Mouse (Mus musculus): ENCODE data around the gene Trabd2b. TPM values are rescaled to one million over a fixed set of nuclear protein-coding genes. Genes with fewer than 3 reads are reported as not detected.

Trabd2b gene
- total RNA-seq, 2 experiments from 2014 or later = 0.96 to 2.0 TPM

DNA sequence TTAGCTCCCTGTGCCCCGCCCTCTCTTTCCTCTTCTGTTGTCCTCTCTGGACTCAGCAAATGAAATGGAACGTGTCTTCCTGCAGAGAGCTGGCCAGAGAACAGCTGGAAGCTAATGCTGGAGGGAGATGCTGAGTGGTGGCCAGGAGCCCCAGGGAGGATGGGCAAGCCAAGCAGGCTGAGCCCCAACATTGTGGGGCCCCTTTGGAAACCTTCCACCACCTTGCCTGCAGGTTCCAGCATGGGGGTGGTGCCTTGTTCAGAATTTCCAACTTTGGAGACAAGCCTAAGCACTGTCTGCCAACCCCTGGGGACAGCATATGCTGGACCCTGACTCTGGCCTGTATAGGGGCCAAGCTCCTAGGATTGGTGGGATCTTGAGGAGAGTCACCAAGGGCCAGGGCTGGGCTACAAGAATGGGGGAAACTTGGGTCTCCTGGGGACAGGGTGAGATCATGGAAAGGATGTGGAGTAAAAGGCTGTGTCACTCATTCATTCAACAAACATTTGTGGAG is 188.7 kb downstream of the Trabd2b start:
- peak; percentile 64 for DNase-seq (ENCODE audit: low spot score)

DNA sequence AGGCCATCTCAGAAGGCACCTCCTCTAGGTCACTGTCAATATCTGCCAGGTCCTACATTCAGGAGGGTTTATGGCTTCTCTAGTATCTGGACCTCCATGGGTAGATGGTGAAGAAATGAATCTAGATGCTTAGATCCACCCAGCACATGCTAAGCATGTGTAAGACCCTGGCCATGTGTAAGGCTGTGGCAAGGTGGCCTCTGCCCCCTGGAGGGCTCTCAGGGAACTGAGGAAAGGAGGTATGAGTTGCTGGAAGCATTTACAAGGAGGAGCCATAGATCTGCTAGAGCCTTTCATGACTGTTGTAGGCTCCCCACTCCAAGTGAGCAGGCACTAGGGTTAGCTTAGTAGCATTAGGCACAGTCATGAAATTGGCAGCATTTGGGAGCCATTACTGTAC is 192.6 kb downstream of the Trabd2b start:
- no peak for DNase-seq (ENCODE audit: low spot score)

DNA sequence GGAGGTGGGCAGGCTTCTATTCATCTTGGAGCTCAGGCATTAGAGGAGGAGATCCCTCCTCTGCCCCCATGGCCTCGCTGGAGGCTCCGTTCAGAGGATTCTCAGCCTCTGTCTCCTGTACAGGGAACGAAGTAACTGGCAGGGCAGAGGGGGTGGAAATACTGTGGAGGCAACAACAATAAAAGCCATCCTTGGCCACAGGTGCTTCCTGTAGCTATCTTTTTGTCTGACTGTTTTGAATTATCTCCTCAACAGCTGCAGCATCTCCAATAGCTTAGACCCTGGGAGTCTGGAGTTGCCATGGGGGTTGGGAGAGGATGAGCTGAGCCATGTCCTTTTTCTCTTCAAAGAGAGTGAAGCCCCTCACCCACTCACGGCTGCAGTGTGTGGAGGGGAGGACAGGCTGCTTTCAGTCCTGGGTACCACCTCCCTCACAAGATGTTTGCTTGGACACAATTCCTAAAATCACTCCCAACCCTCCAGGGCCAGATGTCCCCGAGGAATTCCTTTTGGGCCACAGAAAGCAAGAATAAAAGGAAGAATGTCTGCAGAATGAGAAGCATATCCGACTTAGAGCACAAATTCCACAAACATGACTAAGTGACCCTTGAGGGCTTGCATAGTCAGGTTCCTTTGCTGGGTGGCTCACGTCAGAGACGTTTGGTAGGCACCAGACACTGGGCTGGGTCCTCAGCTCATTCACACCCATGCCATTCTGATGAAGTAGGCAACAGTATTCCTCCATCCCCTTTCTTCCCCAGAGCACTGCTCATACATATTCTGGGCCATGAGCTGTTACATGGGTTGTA is 194.9 kb downstream of the Trabd2b start:
- DNase-seq (ENCODE audit: low spot score) = no peak

DNA sequence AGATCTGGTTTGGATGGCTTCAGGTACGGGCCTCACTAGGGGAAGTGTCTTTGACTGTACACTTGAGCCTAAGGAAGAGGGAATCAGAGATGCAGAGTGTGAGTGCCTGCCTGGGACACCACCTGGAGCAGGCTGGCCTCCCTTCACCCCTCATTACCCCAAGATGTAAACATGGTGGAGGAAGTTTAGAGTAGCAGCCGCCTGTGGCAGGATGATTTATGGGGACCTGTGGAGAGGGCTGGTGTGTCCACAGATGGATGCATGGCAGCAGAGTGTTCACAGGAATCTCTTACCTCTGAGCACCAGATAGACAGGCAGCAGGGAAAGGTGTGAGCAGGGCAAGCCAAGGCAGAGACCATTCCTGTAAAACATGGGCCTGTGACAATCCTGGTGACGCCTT is 199.1 kb downstream of the Trabd2b start:
- DNase-seq (ENCODE audit: low spot score) = no peak

DNA sequence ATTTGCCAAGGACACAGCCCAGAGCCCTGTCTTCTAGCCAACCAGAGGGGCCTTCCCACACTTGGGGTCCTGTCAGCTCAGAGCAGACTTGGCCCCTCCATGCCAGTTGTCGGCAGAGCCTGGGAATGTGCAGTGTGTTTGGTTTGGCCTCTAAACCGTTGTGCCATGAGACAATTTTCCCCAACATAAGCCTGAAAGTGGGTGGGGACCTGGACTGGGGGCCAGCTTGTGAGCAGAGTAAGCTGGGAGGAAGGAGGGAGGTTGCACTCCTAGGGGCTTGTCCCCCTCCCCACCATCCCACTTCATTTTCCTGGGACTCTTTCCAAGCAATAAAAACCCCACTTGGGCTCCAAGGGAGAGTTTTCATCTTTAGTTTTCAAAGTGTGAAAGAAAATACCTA is 201.3 kb downstream of the Trabd2b start:
- no peak for DNase-seq (ENCODE audit: low spot score)

DNA sequence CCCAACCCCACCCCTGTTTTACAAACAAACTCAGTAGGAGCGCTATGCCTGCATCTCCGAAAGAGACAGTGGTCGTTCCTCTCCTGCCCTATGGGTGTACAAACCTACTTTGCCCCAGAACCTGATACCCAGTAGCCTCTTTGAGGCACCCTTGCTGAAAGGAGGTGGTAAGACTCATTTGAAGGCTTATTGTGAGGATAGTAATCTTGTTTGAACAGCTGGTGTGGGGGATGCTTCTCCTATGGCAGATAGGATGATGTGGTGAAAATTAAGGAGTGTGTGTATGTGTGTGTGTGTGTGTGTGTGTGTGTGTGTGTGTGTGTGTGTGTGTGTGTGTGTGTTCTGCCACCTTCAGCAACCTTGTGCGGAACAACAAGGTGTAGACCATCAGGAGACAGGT is 202.8 kb downstream of the Trabd2b start:
- DNase-seq (ENCODE audit: low spot score) = no peak

DNA sequence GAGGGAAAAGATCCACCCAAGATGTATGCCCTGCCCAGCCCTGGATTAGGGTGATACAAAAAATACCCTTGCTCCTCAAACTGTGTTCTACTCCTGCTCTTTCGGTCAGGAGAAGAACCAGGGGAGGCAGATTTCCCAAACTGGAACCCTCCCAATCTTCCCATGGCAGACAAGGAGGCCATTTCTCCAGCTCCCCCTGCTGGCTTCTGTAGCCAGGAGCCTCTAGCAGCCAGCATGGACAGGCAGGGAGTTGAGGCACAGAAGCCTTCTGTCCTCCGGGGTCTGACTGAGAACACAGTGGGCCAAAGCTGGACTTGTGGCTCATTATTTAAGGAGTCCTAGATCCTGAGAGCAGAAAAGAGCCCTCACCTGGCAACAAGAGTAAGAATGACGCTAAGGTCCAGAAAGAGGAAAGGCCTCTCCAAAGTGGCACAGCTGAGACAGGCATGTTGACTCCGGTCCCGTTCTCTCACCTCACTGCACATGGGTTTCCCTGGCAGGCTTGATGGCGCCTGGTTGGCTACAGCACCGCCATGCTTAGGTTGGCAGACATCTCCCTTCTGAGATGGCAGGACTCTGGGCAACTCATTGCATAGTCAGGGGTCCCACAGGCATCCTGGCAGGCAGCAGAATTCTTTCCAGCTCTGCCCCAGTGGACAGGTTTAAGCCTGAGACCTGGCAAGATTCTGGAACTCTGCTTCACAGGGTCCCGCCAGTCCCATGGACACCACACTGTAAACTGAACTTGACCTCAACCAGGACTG is 204.8 kb downstream of the Trabd2b start:
- peak; percentile 27 for DNase-seq (ENCODE audit: low spot score)

DNA sequence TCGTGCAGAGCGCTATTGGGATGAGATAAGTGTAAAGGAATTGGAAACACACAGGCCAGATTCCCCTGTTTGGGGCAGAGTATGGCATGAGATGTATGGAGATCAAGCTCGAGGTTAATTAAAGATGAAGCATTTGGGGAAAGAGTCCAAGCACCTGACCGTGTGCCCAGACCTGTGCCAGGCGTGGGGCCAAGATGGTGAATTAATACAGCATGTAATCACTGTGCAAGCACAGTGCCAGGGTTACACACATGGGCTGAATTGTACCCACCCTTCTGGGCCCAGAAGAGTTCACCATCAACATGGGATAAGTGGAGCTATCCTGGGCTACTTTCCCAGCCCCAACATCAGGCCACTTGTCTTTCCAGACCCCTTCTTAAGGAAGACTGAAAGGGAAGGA is 205.5 kb downstream of the Trabd2b start:
- no peak for DNase-seq (ENCODE audit: low spot score)

DNA sequence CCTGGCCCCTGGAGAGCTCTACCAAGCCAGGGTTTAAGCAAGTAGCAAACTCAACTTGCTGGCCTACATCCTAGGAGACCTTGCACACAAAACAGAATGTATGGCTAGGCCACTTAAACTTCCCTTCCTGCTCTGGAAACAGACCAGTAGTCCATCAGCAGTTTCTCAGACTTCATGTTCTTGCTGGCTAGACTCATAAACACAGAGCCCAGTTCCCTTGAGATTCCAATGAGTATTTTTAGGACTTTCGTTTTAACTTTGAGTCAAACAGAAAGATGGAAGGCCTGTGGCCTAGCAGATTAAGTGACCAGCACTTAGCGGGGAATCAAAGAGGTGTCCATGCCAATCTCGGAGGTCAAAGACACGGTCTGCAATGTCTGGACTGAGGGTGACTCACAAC is 206.3 kb downstream of the Trabd2b start:
- no peak for DNase-seq (ENCODE audit: low spot score)

DNA sequence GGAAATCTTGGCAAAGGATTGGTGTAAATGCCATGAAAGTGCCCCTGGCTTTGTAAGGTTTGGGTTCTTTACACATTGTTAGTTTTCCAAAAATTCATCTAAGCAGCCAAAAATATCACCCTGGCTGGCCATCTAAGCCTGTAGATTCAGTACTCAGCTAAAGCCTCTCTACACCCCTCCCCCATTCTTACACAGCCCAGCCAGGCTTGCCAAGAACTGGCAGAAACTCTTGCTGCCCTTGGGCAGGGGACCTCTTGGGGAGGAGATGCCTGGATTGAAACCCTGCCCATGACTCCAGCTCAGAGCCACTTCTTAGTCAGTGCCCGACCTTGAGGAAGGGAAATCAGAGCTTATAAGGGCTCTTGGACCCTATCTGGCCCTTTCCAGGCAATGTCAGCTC is 207.6 kb downstream of the Trabd2b start:
- no peak for DNase-seq (ENCODE audit: low spot score)

DNA sequence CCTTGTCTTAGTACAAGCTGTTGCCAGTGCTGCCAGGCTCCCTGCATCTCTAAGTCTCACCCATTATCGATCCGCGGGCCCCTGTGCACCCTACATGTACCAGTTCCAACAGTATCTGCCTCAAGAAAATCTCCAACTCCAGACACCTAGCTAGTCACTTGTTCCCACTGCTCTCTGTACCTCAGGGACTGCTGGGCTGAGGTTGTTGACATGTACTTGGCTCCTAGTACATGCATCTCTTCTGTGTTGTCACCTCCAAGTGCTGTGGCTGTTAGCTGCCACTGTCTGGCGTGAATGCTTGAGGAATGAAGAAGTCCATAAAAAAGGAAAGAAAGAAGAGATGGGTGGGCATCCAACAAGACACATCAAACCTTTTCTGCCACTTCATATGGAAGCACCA is 209.2 kb downstream of the Trabd2b start:
- no peak for DNase-seq (ENCODE audit: low spot score)

DNA sequence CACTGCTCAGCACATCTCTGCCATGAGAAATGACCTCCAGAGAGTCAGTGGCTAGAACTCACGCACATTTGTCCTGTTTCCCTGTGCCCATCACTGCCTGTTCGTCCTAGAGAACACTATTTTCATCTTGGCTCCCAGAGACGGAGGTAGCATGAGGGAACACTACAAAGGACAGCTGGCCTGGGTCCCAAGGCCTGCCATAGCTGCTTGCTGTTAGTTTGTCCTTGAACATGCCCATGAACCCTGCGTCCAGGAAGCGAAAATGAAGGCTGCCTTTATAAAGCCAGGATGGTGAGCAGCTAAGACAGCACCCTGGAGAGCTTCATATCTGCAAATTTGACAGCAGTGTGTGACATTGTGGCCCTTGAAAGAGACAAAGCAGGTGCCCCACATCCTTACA is 216.4 kb downstream of the Trabd2b start:
- no peak for DNase-seq (ENCODE audit: low spot score)

DNA sequence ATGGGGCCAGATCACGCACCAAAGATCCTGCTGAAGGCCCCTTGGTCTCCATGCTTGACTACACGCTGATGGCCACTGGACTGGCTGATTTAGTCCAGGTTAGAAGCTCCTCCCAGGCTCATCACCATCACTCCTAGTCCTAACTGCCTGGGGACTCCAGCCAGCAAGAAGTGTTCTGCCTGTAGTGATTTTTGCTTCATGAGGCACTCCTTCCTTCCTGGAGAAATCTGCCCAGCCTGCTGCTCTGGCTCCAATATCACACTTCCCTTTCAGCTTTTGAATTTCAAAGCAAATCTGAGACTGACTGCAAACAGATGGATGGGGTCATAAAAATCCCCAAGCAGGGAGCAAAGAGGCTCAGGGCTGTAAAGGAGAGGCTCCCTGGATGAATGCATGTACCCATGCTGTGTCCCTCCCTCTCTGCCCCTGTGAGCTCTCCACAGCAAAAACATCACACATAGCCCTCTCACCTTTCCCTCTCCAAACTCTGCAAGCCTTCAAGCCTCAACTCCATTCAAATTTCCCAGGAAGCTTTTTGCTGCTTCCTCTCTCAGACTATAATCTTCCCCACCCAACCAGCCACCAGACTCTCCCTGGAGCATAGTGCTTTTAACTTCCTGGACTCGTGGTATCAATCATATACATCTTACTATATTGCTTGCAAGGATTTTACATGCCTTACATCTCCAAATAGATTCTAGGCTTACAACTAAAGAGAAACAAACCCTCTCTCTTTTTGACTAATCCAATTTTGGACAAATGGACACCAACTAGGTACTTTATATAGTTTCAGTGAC is 217.8 kb downstream of the Trabd2b start:
- DNase-seq (ENCODE audit: low spot score) = no peak

DNA sequence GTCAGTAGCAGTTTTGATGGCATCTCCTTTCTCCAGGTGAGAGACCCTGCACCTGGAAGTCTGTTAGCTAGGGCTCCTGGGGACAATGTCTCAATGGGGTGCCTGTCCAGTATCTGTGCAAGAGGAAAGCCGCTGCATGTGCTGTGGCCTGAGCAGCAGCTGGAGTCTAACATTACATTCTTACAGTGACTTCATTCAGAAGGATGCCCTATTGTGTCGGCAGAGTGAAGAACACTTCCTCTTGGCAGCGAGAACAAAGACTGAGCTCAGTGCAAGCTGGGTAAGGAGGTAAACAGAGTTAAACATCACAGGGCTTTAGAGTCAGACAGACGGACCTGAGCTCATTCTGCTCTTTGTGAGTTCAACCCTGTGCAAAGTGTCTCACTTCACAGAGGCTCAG is 218.8 kb downstream of the Trabd2b start:
- no peak for DNase-seq (ENCODE audit: low spot score)

DNA sequence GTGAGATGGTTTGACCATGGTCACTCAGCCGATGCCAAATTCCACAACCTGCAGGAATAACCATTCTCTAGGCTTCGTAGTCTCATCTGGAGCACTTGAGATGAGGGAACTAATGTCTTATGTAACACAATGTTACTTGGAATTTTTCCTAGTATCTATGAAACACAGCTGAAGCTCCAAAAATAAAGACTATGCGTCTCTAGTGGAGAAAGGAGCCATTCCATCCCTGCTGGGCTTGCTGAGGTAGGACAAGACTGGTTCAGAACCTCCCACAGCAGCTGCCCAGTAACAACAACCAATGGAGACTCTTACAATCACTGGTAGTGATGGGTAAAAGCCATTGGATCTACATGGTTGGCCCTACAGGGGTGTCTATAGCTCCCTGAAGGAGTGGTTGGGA is 219.4 kb downstream of the Trabd2b start:
- DNase-seq (ENCODE audit: low spot score) = no peak

DNA sequence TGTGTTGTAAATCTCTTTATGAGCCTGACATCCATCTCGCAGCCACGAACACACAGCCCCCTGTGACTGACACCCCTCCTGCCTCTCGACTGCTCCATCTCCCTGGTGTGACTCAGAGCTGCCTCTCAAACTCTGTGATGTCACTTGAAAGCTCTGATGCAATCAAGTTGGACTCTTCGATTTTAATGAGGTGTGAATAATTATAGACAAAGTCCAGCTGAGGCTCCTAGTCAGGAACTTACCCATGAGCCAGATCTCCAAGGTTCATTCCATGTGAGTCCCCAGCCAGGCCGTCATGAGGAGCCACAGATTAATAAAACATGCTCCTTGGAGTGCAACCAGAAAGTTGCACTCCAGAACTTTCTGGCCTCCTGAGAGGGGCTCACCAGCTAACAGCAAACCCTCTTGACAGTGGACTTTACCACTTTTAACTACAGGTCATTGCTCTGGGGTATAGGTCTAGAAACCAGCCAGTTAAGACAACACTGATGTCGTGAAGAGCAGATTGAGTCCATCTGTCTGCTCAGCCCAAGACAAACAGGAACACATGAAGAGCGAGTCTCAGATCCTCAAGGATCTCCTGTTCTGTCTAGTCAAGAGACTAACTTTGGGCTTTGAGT is 221.3 kb downstream of the Trabd2b start:
- DNase-seq (ENCODE audit: low spot score) = peak; percentile 39

DNA sequence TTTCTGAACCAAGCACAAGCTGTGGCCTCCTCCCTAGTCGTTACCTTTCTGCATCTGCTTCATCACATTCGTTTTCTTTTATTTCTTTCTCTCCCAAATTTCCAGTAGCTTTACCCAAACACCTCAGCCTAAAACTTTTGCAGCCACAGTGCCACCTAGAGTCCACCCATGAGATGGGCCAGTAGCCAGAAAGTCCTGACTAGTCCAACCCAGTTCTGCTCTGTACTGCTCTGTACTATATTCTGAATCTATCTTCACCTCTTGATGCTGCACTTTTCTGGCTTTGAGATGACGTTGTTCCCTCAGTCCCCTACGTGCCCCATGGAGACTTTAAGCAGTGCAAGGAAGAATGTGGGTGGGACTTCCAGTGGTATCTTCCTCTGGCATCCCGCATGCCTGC is 229.4 kb downstream of the Trabd2b start:
- DNase-seq (ENCODE audit: low spot score) = peak; percentile 65

DNA sequence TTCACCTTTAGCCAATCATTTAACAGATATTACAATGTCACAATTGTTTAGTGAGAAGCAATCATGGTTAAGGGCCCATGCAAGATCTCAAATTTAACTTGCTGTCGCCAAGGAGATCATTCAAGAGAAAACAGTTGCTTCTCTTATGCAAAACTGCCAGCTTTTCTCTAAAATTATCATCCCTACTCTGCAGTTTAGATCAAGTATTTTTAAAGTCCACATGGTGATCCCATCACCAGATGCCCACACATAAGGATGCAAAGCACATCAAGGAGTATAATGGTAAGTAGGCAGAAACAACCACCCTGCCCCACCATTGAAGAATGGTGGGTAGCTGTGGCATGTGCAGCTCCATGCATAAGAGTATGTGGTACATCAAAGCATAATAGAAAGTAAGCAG is 229.8 kb downstream of the Trabd2b start:
- DNase-seq (ENCODE audit: low spot score) = no peak

DNA sequence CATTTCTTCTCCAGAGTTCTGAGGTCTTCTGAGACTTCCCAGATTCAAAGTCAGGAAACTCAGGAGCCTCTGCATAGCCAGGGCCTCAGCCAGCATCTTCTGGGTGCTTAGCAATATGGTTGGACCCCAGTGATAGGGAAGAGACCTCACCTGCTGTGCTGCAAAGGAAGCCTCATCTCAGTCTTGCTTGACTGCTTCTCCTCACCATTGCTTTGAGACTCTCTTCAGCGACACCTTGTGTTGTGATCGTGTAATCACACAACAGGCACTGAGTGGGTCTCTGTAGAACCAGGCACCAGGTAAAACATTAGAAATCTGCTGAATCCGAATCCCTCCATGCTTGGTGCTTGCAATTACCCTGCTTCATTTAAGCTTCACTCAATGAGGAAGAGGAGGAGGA is 230.6 kb downstream of the Trabd2b start:
- DNase-seq (ENCODE audit: low spot score) = peak; percentile 18

DNA sequence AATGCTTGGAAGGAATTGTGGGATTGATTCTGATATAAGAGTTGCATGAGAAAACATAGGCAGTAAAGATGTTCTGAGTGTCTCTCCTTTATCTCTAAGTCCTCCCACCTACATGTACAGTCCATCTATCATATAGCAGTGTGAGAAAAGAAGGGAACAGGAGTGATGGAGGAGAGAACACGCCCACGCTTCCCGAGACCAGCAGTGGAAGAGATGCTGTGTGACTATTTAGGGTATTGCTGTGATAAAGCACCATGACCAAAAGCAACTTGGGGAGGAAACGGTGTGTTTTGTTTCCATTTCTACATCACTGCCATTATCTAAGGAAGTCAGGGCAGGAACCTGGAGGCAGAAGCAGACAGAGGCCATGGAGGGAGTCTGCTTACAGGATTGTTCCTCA is 235.9 kb downstream of the Trabd2b start:
- no peak for DNase-seq (ENCODE audit: low spot score)

DNA sequence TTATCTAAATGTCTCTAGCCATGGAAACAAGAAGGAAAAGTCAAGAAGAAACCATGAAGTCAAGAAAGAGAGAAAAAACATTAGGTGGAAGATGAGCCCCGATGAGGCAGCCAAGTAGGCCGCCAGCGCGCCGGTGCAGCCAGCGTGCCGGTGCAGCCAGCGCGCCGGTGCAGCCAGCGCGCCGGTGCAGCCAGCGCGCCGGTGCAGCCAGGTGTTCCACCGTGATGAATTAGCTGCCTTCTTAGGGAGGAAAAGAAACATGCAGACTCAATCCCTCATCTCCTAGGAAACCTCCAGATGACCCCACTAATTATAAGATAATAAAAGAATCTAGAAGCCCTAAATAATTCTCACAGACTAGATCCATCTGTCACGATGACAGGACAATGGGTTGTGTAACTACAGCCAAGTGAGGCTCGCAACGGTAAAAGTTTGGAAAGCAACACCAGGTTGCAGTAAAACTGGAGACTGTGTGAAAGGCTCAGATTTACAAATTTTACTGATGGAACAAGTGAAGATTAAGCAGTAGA is 237.2 kb downstream of the Trabd2b start:
- no peak for DNase-seq (ENCODE audit: low spot score)
